Mouse (Mus musculus) ovary, postnatal 10 days (tissue): ENCODE measurements at regions not wholly inside any gene's neighbourhood (a gene's known extent, or its start where the extent isn't known, plus 50 kb on each side); places are given as distances from the start of the nearest gene placed in this dataset.

Experiments used
- DNase-seq: peaks from one replicate; pipeline ENCODE4 v3.0.0; 2022; ENCODE audit warnings: low spot score

DNA sequence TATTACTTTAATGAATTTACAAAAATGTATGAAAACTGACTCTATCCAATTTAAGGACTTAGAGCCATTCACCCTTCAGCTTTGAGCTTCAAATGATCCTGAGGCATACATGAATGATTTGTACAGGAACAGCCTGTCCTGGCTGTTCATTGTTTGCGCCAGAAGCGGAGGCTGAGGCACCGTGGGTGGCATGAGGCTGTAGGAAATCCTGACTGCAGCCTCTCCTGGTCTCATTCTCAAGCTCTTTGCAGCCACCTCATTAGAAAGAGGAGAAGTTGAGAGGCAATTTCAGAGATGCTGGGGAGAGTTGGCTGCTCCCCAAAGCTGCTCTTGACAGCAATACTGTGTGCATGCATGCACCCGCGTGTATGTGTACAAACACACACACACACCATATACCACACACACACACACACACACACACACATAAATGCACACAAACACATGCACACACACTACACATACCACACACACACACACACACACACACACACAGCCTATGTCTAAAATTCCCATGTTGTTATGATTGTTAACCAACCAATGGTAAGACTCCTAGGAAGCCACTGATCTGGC, 434.9 kb upstream of the Btbd3 start:
- no peak for DNase-seq

DNA sequence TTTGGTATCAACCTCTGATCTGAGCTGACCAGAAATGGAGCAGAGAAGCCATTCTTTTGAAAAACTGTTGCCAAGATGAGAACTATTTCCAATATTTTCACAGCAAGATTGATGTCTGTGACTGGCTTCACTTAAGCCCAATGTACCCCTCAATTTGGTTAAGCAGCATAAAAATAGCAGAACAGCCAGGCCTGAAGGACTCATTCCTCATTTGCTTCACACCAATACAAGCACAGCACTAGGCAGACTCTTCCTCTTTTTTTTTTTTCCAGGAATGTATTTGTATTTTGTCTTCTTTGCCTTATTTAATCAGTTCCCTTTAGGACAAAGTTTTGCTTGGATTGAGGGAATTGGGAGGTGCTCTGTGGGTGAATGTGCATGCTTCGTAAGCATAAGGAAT, 441.4 kb upstream of the Btbd3 start:
- DNase-seq, result no peak

DNA sequence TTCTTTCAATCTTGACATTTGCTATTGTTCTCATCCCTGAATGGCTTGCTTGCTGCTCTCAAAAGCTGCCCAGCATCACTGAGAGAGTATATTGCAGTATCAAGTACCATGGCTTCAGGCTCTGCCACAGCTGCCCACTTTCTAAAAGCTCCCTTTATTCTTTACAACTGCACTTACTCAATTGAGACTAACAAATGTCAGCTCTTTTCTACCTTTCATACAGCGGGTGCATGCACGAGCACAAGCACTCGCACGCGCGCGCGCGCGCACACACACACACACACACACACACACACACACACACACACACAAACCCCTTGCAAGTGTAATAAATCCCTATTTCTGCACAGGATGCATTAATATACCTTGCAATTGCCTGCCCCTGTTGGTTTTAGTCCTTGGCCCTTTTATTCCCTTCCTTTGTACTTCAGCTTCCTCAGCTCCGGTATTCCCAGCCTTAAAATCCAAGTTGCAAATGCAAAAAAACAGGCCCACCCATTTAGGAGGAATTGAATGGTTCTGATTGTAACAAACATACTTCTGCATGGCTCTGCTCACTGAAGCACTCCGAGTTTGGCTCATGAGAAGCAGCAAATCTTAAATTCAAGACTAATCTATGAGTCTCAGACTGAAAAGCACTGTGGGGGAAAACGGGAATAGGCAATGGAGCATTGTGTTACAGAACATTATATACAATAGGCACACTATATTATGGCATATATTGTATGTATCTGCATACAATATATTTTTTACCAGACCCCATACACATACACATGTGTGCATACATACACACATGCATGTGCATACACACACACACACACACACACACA, 447.7 kb upstream of the Btbd3 start:
- no peak for DNase-seq

DNA sequence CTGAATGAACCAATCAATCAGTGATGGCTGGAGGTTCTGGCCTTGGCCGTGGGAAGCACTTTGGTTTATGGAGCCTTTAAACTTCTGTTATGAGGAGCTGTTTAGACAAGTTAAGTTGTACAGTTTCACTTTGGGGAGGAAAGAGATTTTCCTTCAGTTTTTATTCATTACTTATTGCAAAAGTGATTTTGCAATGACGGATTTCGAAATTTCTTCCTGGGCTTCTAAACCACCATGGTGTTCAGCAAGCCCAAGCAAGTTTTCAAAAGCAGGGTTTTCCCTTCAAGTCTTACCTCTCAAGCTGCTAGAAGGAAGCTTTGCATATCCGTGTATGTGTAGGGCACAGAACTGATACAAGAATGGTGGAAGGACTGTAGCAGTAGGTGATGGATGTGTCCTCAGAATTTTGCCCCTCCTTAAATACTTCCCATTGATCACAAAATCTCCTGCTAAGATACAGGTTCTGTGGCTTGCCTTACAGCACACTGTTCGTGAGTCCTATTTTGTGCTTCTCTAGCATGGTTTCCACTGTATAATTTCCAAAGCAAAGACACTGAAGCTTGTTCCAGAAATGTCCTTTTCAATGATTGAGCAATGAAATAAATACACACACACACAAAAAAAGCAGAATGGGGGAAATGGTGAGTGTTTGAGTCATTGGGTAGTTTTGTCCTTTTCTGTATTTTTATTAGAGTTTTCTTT, 448.6 kb upstream of the Btbd3 start:
- no peak for DNase-seq

DNA sequence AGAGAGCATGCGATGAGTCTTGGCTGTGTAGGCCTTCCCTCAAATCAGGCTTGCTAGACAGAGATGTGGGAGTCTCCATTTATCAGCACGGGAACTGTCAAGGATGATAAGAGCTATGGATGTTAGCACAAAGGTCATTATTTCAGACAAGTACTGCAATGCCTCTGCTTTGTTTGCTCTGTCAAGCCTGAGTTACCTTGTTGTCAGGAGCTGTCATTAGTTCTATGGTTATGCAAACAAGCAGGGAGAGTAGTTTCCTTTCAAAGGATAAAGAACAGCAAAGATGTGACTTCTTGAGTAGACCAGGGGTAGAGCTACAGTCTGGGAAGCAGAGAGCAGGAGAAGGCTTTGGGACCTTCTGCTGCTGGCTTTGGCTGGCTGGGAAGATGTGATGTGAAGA, 461.5 kb upstream of the Btbd3 start:
- no peak for DNase-seq

DNA sequence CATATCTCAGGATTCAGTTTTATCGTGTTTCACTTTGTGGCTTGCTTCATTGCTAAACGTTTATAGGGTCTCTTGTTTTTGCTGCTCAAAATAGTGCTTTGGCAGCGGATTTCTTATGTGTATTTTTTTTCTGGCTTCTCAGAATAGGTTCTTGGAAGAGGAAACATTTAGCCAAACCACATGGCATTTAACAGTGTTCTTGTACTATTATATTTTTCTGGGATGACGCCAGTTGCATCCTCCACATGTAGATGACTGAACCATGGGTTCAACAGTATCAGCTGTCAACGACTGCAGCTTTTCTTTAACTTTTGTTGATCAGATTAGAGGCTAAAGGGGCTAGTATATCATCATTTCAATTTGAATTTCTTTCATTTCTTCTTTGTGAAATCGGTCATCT, 472.3 kb upstream of the Btbd3 start:
- DNase-seq, result no peak

DNA sequence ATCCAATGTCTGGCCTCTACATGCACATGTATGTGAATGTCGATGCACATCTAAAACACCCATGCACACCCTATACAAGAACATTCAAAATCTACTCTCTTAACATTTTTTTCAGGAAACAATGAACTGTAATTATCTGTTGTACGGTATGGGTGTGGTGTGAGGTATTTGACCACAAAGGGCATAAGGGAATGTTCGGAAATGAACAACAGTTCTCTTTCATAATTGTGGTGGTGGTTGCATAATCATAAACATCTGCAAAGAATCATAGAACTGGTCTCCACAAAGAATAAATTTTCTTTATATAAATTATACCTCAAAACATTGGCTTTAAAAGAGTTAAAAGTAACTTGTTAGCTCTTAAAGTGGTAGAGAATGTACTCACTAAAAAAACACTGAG, 478.9 kb upstream of the Btbd3 start:
- no peak for DNase-seq

DNA sequence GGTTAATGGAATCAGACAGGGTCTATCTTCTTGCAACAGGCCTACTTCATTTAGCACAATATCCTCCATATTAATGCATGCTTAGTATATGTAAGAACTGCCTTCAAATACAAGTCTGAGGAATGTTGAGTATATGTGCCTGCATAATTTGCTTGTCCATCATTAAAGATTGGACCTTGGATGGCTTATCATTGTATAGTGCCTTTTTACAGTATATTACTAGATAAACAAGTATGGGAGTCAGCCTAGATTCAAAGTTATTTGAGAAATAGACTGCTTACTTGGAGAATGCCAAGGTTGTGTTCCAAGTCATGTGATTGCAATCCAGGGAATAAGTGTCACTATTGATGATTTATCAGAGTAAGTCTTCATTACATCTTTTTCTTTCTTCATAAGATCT, 491.6 kb upstream of the Btbd3 start:
- DNase-seq, result no peak

DNA sequence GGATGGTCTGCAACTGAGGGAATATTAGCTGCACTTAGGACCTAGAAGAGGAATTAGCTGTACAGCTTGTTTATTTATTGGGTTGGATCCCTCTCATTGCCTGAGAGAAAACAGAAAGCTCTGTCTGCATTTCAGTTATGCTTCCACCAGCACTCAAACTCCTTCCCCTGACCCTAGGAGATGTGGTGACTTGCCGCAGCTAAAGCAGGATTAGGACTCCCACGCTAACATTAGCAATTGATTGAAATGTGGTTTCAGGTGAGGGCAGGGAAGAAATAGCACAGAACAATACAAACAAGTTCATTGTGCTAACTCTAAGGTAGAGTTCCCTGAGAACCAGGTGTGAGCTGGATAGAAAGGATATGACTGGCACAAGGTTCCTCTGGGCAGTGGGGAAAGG, 496.9 kb upstream of the Btbd3 start:
- DNase-seq, result no peak

DNA sequence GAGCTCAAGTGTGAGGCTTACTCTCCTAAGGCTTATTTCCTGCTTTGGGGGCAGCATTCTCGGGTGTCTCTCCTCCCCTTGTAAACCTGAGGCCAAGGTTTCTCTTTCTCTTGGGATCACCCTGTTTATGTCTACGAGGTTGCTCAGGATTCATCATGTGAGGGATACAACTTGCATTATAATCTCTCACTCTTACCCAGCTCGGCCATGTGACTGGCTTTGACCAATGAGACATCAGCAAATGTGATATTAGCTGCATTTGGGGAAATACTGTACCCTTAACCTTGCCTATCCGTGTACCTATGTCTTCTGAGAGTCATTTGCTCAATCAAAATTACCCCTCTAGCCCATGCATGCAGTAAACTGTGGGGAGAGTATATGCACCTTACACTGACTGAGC, 498.0 kb upstream of the Btbd3 start:
- no peak for DNase-seq

DNA sequence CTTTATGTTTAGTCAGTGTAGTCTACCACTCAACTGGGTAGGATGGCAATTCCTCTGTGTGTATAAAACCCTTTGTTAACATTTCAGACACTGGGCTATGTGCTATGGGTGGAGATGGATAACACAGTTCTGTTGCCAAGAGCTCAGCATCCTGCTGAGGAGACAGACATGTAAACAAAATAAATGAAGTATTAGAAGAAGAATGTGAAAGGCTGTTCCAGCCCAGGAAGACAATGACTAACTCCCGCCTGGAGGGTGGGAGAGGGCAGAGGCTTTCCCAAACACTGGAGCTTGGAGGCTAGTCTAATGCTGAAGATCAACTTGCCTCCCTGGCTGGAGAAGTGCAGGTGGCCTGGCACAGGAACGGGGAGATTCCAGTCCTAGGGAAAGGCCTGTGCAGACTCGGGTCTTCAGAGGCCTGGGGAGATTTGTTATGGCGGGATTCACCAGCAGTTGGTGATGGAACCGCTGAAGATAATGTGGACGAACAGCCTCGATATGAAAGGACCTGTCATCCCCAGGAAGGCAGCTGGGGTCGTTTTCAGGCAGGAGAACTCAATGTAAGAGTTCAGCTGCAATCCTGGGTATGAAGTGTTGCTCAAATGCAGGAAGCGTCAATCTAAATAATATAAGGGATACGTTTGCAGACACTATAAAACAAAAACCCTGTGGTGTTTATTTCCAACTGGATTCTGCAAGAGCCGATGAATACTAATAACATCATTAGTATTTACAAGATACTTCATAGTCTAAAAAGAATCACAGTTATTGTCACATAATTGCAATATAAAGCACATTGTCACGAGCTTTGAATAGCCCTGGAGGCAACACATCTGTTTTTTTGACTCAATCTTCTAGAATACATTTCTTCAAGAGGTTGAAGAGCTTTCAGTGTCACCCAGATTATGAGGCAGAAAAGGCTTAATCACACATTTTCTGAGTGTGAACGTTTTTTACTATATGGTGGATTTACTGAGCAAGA, 498.8 kb upstream of the Btbd3 start:
- DNase-seq, result no peak

DNA sequence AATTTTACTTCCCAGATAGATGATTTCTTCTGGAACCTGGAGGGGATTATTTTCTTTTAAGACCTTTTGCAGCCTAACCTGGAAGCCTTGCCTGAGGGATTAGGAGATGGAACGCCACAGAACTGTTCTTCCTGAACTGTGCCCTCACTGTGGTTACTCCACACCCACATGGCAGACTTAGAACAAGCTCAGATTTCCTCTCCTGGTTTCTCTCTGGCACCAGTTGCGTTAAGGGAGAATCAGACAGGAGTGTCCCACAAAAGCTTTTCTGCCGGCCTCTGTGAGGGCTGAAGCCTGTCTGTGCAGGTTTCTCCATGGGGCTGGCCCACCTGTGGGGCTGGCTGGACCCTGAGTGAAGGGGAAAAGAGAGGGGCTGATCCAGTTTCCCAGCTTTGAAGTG, 500.1 kb upstream of the Btbd3 start:
- no peak for DNase-seq

DNA sequence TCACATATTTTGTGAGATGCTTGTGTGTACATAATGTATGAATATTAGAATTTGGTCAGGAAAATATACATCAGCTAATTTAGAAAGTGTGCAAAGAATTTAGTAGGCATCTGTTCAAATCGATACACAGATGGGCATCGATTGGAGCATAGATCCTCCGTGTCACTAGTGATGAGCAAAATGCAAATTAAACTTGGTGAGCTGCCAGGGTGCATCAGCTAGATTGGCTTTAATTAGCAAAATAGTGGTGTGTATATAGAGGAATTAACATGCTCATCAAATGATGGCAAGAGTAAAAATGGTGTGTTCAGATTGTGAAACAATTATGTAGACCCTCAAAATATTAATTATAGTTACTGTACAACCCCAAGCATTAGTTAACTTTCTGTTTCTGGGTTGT, 501.9 kb upstream of the Btbd3 start:
- no peak for DNase-seq

DNA sequence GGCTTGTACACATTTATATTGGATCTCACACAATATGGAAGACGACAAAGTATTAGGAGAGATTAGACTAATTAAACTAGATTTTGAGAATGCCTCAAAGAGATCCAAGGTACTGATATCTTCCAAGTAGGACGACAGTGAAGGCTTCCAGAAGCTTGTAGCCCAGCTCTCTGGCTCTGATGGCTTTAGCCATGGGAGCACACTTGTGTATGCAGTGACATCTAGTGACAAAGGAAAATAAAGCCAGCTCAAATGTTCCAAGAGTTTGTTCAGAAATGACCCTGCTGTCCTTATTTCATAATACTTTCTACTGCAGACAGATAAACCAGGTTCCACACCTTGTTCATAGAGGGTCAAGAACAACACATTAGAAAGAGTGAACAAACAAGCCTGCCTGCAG, 524.0 kb upstream of the Btbd3 start:
- DNase-seq, result no peak

DNA sequence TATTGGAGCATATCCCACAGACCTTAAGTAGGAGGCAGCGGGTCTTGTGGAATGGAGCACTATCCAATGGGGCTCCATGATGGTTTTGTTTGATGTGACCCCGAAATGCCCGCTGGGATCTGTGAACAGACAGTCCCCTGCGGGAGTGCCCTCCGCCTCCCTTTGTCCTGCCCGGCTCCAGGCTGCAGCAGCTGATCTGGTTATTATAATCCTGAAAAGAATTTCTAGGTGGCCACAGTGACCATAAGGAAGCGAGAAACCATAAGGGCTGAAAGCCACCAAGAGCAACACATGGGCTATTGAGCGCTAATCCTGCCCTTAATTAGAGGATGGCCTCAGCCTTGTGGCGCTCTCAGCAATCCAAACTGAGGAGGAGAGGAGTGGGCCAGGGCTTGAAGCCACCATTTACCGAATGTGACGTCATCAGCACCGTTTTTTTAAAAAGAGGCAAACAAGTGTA, 525.9 kb upstream of the Btbd3 start:
- no peak for DNase-seq

DNA sequence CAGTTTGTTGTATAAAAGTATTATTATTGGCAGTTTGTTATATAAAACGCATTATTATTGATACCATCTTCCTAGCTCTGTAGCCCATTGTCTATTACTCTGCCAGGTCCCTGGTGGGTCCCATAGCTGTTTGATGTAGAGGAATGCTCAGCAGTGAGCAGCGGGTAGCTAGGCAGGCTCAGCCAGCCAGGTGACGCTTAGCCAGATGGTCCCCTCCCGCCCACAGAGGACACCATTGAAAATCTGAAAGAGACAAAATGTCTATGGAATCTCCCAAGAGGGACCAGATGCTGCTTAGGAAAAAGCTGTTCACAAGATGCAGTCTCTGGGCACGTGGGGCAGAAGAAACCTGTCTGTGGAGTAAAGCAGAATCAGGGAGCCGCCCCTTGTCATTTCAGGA, 526.5 kb upstream of the Btbd3 start:
- DNase-seq, result no peak

DNA sequence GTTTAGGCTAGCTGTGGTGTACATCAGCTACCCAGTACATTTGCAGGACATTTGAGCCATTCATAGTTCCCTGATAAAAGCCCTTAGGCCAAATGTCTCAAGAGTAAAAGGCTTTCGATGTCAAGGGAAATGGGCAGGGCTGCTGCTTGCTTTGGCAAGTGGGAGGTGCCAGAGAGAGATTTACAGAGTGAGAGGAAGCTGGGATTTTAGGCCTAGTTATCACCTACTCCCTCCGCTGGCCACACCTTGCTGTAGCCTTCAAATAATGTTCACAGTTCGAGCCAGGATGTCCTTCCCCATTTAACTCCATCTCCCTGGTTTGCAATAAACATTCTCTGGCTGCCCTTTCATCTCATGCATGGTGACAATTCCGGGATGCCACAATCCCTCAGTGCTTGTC, 527.2 kb upstream of the Btbd3 start:
- DNase-seq, result no peak

DNA sequence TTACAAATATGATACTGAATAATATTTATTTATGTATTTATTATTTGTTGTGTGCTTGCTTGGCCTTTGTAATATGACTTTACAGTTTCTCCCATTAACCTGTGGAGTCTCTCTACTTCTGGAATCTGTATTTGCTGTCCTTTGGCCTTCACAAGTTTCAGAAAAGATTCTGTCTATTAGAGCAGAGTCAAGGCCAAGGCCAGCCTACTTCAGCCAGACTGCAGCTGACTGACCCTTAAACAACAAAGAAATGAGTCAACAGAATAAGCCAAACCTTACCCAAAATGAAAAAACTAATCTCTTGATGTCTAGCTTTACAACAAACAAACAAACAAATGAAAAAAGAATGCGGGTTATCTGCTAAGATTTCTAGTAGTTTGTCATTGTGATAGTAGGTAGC, 532.7 kb upstream of the Btbd3 start:
- no peak for DNase-seq

DNA sequence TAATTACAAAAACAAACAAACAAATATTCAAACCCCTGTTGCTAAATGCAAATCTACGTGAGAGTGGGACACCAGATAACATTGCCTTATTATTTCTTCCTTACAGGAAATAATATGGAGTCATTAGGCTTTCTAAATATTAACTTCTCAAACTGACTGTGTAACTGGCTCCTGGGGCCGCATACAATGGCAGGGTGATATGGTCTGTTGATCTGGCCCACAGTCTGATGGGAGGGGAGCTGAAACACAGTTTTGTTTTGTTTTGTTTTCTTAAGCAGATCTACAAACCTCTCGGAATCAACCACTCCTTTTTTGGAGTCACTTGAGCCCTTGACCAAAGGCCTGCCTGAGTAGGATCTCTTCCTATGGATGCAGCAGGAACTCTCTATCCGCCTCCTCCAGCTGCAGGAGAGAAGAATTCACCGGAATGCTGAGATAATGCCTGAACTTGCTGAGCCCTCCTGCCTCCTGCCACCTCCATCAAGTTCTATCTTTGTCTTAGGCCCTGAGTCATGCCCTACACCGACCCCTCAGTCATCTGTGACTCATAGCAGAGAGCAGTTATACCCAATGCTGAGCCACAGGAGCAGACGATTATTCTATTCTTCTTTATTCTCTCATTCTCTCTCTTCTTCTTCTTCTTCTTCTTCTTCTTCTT, 534.5 kb upstream of the Btbd3 start:
- no peak for DNase-seq

DNA sequence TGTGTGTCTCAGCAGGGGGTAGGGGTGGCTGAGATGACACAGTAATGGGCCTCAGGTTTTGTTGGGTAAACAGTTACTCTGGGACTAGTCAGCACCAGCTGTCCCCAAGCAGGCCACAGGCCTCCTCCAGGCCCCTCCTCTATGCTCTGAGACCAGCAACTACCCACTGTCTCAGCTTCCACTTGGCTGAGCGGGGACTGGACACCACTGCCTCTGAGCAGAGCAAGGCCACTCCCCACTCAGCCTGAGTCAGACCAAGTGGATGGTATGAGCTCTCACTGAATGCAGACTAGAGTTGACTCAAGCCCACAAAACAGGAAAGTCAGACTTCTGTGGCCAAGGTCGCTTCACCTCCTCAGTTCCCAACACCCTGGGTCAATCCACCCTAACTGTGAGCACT, 540.5 kb upstream of the Btbd3 start:
- no peak for DNase-seq

DNA sequence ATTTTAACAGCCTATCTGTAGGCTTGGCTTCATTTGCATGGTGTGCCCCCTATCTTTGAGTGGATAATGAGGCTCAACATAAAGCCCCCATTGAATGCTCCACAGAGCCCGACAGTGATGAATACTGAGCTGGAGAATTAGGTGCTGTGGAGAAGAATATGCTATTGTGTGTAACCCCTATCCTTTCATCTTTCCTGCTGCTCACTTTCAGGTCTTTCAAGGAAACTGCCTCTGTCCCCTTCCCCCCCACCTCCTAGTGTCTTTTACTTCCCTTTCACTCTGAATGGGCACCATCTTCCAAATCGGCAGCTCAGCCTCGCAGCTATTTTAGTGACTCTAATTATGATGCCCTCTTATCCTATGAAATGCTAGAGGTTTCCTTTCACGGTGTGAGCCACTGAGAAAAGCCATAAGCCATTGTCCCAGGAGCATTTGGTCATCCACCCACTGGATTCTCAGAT, 549.8 kb upstream of the Btbd3 start:
- DNase-seq, result no peak
